Mouse (Mus musculus) testis, adult 2 months (tissue): ENCODE measurements around the gene Padi3.

Experiments
- CTCF ChIP-seq: fragments of 200-500 bp; IDR thresholded peaks from 2 replicates; pipeline ENCODE4 v1.5.1; 2012; ENCODE audit warnings: low read depth, mild to moderate bottlenecking, inconsistent platforms, low read length, moderate library complexity; ENCODE audit not compliant: control insufficient read depth, insufficient read depth, insufficient replicate concordance
- POLR2A ChIP-seq: fragments of 200-500 bp; IDR thresholded peaks from 2 replicates; pipeline ENCODE4 v1.6.1; 2012; ENCODE audit warnings: low read depth, mild to moderate bottlenecking, inconsistent platforms, low read length, moderate library complexity; ENCODE audit not compliant: control insufficient read depth

DNA sequence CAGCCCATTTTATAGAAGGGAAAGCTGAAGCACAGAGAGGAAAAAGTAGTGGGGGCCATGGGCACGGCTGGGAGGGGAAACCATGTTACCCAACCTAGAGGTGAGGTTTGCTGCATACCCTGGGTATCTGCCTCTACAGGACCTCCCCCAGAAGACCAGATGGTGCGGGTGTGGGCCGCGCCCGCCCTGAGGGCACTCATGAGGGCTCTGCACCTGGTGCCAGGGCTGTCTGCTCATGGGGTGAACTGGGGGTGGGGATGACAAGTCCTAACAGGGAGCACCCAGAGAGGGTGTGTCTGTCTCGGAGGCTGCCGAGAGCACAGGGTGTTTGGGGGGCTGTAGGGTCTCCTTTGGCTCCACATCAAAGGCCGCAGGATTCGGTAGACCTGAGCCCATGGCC lies 35.6 kb downstream of the Padi3 start:
- no peak for TF ChIP-seq CTCF
- TF ChIP-seq POLR2A, result no peak
